Mouse (Mus musculus): ENCODE measurements around the gene Tunar.
A peak's percentile ranks its signal among the peaks of the same experiment; 100 is the strongest.

The Tunar gene

GRCm38 (mm10) chr12:105333570-105333969, at the start of gene Tunar:
TSS of gene Tunar (plus strand) at chr12:105333870.
- no peak for DNase-seq (ENCODE audit: low read depth)

DNA sequence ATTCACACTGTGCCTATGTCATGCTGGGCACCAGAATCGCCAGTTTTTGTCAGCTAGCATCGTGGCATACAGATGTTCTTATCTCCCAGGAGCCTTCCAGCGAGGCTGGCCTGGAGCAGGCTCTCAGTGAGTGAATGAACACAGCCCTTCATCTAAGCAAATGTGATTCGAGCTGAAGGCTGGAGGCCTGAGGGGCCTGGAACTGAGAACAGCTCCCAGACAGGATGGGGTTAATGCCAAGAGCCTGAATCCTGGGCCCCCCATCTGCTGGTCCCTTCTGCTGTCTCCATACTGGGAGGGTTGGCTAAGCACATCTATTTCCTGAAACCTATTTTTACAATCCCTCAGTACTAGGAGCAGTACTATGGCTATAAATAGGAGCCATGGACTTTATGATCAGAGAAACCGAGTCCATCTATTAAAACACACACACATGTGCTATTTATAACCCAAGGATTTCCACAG, 21.1 kb upstream of the Tunar start:
- DNase-seq (ENCODE audit: low read depth), result no peak

DNA sequence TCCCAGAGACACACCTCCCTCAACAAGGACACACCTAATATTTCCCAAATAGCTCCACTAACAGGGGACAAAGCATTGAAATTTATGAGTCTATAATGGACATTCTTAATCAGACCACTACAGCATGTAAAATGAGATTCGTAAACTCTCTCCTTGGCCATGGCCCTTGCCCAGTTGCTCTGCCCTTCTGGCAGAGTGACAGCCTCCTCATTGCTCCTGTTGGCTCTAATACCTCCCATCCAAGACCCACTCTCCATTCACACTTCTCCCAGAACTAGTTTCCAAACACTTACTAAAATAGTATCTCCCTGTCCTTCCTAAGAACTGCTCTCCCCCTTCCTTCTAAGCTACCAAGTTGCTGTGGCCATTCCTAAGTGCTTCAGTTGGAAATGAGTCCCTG, 19.3 kb upstream of the Tunar start:
- no peak for DNase-seq (ENCODE audit: low read depth)

GRCm38 (mm10) chr12:105322160-105322559, 11.5 kb upstream of the Tunar start:
- DNase-seq (ENCODE audit: low read depth), result peak; percentile 13

- DNase-seq (ENCODE audit: low read depth), result no peak
Observed at GRCm38 (mm10) chr12:105327051-105327450, 6.6 kb upstream of the Tunar start.

DNA sequence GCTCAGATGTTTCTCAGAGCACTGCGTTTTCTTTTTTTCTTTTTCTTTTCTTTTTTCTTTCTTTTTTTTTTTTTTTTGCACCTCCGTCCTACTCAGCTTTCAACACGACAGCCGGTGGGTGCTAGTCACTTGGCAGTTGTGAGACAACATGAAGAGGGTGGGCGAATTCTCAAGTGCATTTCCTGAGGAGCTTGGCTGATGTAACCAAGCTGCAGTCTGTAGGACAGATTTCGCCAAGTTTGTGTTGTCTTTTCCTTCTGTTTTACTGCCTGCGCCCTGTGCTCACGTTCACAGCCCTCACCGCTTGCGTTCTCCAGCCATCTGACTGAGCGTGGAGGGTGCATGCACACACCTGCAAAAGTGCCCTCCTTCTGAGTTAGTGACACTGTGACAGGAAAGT, 5.3 kb upstream of the Tunar start:
- no peak for DNase-seq (ENCODE audit: low read depth)

GRCm38 (mm10) chr12:105336094-105336420, 2.4 kb downstream of the Tunar start:
- no peak for DNase-seq (ENCODE audit: low read depth)

DNA sequence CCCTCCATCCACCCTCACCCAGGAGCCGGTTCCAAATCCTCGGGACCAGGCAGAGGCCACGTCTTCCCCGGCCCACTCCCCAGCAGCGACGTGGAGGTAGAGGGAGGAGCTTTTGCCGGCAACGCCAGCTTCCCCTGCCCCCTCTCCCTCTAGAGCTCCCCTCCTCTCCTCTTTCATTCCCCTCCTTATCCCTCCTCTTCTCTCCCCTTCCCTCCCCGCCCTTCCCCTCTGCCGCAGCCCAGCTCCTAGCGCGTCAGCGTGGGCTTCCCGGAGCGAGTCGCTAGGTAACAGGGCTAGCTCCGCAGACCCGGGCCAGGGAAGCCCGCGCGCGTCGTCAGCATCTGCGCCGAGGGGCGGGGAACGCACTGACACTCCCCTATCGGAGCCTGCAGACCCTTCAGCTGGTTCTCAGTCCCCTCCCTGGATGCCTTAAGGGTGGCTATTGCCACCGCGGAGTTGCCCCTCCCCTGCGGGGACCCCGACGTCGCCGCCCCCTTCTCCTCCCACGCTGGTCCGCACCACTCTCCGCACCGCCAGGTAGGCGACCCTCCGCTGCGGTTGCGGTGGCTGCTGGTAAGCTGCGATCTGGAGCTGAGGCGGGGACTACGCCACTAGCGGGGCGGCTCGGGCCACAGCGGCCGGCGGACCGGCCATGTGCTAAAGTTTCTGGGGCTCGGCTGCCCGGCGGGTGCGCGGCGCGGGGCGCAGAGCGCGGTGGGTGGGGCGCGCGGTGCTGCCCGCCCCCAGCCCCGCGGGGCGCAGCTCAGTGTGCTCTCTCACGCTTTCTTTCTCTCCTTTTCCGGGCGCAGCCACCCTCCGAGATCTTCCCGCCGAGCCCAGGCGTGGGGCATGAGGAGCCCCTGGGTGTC, 3.0 kb downstream of the Tunar start:
- no peak for DNase-seq (ENCODE audit: low read depth)

GRCm38 (mm10) chr12:105337290-105338005, 3.8 kb downstream of the Tunar start:
- DNase-seq (ENCODE audit: low read depth), result no peak

- DNase-seq (ENCODE audit: low read depth), result no peak
Observed at GRCm38 (mm10) chr12:105338256-105338977, 4.7 kb downstream of the Tunar start.

DNA sequence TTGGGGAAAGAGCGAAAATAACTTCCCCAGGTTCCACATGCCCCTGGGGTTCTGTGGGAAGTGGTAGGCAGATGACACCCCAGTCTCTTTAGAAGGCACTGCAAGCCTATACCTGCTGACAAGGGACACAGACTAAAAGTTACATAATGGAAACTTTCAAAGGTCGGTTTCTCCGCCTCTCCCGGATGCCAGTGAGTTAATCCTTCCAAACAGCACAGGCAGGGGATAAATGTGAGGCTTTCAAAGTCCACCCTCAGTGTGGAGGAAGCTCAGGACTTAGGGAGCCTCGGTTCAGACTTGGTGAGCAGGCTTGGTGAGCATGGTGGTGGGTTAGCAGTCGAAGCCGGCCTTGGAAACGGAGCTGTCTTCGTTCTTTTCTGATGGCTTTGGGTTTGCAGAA, 7.9 kb downstream of the Tunar start:
- no peak for DNase-seq (ENCODE audit: low read depth)

DNA sequence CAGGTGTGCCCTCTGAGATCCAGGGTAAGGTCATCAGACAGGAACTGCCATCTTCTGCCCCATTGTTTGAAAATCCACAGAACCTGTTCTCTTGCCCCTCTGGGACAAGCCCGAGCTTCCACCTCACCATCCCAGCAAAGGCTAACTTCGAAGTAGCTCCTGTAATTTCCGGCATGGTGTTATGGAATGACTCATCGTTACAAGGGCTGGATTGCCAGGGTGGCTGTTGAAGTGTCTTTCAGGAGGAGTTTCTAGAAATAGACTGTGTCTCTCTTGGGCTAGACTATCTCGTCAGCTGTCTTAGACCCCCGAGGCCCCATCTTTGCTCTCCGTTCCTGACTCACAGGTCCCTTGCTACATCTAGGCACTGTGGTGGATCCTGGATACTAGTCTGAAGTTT, 10.8 kb downstream of the Tunar start:
- no peak for DNase-seq (ENCODE audit: low read depth)

DNA sequence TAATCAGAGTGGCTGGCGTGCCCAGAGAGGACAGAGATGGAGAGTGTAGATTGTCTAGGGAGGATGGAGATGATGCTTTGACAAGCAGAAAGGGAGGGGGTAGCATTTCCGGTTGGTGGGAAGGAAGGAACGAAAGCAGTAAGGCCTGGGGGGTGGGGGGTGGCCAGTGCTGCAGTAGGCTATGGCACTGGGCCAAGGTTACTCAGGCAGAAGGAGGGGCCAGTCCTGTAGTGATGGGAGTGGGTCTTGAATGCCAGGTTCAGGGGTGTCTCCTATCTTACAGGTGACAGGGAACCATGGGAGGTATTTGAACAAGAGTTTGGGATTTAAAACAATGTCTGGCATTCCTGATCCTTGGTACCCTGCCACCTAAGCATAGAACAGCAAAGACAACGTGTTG, 13.2 kb downstream of the Tunar start:
- DNase-seq (ENCODE audit: low read depth), result no peak

DNA sequence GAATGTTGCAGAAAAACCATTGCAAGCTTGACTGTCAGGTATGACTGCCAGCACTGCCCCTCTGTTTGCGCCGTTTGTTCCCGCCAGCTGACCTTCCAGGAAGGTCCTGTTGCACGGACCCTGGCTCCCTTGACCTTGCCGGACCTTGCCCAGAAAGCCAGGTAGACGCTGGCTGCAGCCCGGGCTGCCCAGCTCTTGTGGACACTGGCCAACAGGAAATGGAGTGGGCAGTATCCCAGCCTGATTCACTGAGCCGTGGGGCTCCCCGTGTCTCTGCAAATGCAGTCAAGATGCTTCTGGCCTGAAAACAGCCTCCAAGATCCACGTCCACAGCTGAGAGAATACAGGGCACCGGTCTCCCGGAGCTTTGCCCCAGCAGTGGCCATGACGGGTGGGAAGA, 13.6 kb downstream of the Tunar start:
- no peak for DNase-seq (ENCODE audit: low read depth)

DNA sequence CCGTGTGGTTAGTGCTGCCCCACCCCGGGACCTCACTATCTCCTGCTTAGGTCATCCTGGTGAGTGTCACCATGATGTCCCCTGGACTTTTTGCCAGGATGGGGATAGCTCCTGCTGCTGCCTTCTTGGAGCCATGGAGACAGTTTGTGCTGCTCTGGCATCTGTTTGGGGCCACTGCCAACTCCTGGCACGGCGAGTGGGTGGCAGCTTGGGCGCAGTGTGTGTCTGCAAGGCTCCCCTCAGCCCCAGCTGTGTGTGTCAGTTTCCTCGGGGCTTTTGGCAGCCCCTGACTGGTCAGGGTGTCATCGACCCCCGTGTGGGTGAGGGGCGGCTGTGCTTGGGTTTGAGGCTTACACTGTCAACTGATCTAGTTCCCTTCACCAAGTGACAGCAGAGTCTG, 20.6 kb downstream of the Tunar start:
- no peak for DNase-seq (ENCODE audit: low read depth)

GRCm38 (mm10) chr12:105354772-105355171, 21.1 kb downstream of the Tunar start:
- no peak for DNase-seq (ENCODE audit: low read depth)

DNA sequence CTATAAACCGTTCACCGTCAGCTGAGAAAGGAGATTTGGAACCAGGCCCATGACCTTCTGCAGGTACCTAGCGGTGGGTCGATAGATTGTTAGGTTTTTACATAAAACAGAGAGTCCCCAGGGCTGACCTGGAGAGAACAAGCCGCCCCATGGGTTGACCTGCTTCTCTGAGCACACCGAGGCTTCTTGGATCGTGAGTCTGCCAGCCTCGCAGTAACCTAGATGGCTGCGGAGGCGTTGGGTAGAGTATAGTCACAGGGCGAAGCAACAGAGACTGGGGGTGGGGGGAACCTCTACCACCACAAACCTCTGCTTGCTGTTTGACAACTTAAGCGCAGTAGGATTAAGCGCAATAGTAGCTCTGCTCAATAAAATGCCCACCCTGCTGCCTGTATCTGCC, 23.1 kb downstream of the Tunar start:
- DNase-seq (ENCODE audit: low read depth), result no peak

DNA sequence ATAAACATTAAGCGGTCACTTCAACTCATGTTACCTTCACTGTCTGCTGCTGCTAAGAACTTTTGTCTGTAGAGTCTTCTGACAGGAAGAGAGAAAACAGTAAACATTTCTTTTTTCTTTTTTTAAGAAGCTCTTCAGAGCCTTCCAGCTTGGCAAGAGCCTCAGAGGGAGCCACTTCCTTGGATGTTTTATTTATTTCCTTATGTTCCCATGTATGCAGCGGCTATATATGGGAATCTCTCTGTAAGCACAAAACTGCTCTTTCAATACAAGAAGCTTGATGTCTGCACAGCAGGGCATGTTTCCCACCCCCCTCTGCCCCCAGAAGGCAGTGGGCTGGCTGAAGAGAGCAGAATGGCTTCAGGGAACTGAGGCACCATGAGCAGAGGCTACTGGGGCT, 30.0 kb downstream of the Tunar start:
- no peak for DNase-seq (ENCODE audit: low read depth)

DNA sequence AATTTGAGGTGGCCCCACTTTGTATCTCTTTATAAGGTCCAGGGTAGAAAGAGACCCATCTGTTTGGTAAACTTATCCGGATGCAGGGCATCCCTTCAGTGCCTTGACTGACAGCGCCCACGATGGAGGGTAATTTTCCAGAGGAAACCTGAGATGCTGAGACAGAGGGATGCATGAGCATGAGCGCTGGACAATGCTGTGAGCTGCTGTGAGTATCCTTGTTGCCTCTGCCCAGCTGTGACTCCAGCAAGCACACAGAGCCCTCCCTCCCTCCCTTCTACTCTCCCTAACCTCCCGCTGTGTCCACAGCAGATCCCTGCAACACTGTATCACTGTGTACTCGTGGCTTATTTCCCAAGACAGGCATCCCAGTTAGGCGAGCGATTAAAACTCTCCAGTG, 40.9 kb downstream of the Tunar start:
- DNase-seq (ENCODE audit: low read depth), result no peak

GRCm38 (mm10) chr12:105376976-105377375, 43.3 kb downstream of the Tunar start:
- no peak for DNase-seq (ENCODE audit: low read depth)

GRCm38 (mm10) chr12:105382733-105383132, 49.1 kb downstream of the Tunar start:
- DNase-seq (ENCODE audit: low read depth), result no peak

DNA sequence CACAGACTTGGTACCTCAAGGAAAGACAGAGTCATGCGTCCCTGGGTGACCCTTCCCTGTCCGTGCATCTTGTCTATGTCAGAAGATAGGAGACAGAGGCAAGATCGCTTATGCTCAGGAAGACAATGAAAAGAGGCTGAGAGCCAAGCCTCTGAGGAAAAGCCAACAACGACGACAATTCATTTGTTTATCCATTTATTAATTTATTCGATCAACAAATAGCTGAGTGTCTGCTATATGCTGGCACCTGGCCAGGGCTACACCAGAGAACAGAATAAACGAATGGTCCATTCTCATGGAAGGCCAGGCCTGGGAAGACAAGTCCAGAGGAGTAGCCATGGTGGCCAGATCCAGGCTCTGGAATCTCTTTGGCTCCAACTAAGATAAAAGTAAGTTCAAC, 61.0 kb downstream of the Tunar start:
- no peak for DNase-seq (ENCODE audit: low read depth)

- DNase-seq (ENCODE audit: low read depth), result no peak
Observed at GRCm38 (mm10) chr12:105398172-105398571, 64.5 kb downstream of the Tunar start.
